Mouse (Mus musculus): ENCODE results near the gene Eif3l. TPM values are rescaled to one million over a fixed set of nuclear protein-coding genes. Genes with fewer than 3 reads are reported as not detected.

Gene Eif3l
- total and polyA plus RNA-seq, 3 experiments = 30.9 to 261 (median 134) TPM

DNA sequence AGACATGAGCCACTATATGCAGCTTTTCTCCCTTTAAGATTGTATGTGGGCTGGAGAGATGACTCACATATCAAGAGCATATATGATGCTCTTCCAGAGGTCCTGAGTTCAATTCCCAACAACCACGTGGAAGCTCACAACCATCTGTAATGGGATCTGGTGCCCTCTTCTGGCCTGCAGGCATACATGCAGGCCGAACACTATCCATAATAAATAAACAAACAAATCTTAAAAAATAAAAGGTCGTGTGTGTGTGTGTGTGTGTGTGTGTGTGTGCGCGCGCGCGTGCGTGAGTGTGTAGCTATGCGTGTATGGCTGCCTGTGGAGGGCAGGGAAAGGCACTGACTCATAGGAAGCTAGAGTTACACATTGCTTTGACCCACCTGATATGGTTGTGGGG lies 64.7 kb downstream of the Eif3l start:
- Histone ChIP-seq H3K36me3 (replicated peaks) (peaks cover 19% of the 10 kb centered on the region), H3K9me3 (replicated peaks) (no peaks in the 10 kb centered on the region), H3K4me1 (ENCODE audit: insufficient read depth, low read depth, low read length) (peaks cover 38% of the 10 kb centered on the region), H3K27me3 (ENCODE audit: insufficient read depth, low read length) (peaks cover 25% of the 10 kb centered on the region), H3K4me3 (ENCODE audit: low read depth, low read length) (no peak overlapping the region)
- ATAC-seq (ENCODE audit: extremely low read depth, insufficient number of reproducible peaks, low FRiP score, poor library complexity, severe bottlenecking) (no peak), DNase-seq (ENCODE audit: low spot score) (no peak)
- TF ChIP-seq GATA1 (IDR thresholded peaks at IDR 0.05; ENCODE audit: borderline replicate concordance, low read length) (no peak), CTCF (IDR thresholded peaks at IDR 0.05; ENCODE audit: low read depth, low read length) (peak; percentile 37)

DNA sequence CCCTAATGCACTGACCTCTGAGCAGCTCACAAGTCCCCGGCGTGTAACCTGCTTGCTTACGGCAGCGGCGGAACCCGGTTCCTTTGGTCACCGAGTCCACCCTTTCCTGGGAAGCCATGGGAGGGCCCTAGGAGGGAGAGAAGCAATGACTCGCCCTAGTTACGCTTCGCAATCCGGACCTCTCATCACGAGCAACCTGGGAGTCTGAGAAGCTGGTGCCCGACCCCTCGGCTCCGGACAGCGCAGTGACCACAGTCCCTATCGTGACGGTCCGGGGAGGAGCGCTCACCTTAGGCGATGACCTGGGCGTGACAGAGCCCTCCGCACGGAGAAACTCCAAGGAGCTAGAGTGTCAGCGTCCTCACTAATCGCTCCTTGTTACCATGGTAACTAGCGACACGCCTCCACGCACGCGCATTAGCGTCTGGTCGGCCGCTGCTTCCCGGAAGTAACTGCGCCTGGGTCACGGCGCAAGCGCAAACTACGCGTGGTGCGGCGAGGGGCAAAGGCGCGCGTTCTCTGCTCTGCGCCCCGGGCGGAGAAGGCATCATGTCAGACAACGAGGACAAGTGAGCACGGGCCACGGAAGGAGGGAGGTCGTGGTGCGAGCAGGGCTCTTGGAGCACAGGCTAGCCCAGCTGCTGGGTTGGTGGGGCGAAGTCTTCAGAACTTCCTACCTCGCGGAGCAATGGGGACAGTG lies 66.0 kb downstream of the Eif3l start, which contains the start of the genes Polr2f and 1700088E04Rik:
Gene Polr2f (plus strand): TSS at position 144 of the 700 bp plus-strand sequence.
Gene 1700088E04Rik (minus strand): TSS at position 388 of the 700 bp plus-strand sequence.
- peaks cover 13% of the 10 kb centered on the region for H3K27me3 ChIP-seq (ENCODE audit: insufficient read depth, low read length)
- peak; percentile 67 for ATAC-seq (ENCODE audit: extremely low read depth, insufficient number of reproducible peaks, low FRiP score, poor library complexity, severe bottlenecking)
- no peaks in the 10 kb centered on the region for H3K9me3 ChIP-seq (replicated peaks)
- TF ChIP-seq GATA2 (IDR thresholded peaks at IDR 0.05; ENCODE audit: borderline replicate concordance, low read depth, low read length) (no peak), CTCF (IDR thresholded peaks at IDR 0.05; ENCODE audit: low read depth, low read length) (no peak), POLR2AphosphoS5 (IDR thresholded peaks at IDR 0.05; ENCODE audit: insufficient replicate concordance, low read depth, low read length) (no peak), TAL1 (conservative IDR thresholded peaks at IDR 0.05; ENCODE audit: low read depth, low read length) (no peak), GATA1 (IDR thresholded peaks at IDR 0.05; ENCODE audit: borderline replicate concordance, low read length) (no peak)
- H3K4me1 ChIP-seq (ENCODE audit: insufficient read depth, low read depth, low read length) = peaks cover 38% of the 10 kb centered on the region
- peaks cover 33% of the 10 kb centered on the region for H3K36me3 ChIP-seq (replicated peaks)
- DNase-seq (ENCODE audit: low spot score) = peak; percentile 89
- peak within 1 kb of the TSS; percentile 90 for H3K4me3 ChIP-seq (ENCODE audit: low read depth, low read length)

DNA sequence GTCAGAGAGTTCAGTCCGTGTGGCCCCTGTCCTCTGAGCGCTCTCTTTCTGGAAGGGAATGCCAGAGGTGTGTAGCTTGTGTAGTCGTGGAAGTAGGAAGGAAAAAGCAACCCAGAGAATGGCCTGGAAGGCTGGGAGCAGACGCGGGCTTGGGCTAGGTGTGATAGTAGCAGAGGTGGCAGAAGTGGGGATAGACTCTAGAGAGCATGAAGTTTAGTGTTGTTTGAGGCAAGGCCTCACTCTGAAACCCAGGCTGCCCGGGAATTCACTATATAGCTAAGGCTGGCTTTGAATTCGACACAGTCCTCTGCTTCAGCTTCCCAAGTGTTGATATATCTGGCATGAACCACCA lies 66.6 kb downstream of the Eif3l start:
- TF ChIP-seq CTCF (IDR thresholded peaks at IDR 0.05; ENCODE audit: low read depth, low read length) = no peak
- peak; percentile 34 for DNase-seq (ENCODE audit: low spot score)

DNA sequence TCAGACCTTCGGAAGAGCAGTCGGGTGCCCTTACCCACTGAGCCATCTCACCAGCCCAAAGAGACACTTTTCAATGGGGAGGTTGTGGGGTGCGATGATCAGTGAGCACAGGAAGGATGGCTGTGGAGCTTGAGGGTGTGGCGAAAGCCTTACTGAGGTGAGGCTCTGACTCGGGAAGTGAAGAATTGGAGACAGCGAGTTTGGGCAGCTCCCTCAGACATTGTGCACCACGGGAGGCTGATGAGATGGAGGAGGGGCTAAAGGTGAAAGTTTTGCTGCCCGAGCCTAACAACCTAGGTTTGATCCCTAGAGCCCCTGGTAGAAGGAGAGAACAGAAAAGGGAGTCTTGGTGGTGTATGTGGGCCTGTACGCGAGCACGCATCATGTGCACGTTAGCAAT lies 68.3 kb downstream of the Eif3l start:
- ATAC-seq (ENCODE audit: extremely low read depth, insufficient number of reproducible peaks, low FRiP score, poor library complexity, severe bottlenecking) = no peak
- Histone ChIP-seq H3K27me3 (ENCODE audit: insufficient read depth, low read length) (no peaks in the 10 kb centered on the region), H3K36me3 (replicated peaks) (peaks cover 56% of the 10 kb centered on the region), H3K4me3 (ENCODE audit: low read depth, low read length) (peak overlapping the region; percentile 16; the same call in 1 of the 2 replicates), H3K4me1 (ENCODE audit: insufficient read depth, low read depth, low read length) (peaks cover 40% of the 10 kb centered on the region), H3K9me3 (replicated peaks) (no peaks in the 10 kb centered on the region)
- no peak for TF ChIP-seq GATA1 (IDR thresholded peaks at IDR 0.05; ENCODE audit: borderline replicate concordance, low read length)
- TF ChIP-seq TAL1 (conservative IDR thresholded peaks at IDR 0.05; ENCODE audit: low read depth, low read length) = no peak
- no peak for TF ChIP-seq CTCF (IDR thresholded peaks at IDR 0.05; ENCODE audit: low read depth, low read length)
- TF ChIP-seq GATA2 (IDR thresholded peaks at IDR 0.05; ENCODE audit: borderline replicate concordance, low read depth, low read length) = no peak
- no peak for TF ChIP-seq POLR2AphosphoS5 (IDR thresholded peaks at IDR 0.05; ENCODE audit: insufficient replicate concordance, low read depth, low read length)
- no peak for DNase-seq (ENCODE audit: low spot score)

More for the DNA sequence above, 66.6 kb downstream of the Eif3l start:
- ATAC-seq (ENCODE audit: extremely low read depth, insufficient number of reproducible peaks, low FRiP score, poor library complexity, severe bottlenecking) = no peak; the same call in 1 of the 2 replicates
- Histone ChIP-seq H3K36me3 (replicated peaks) (peaks cover 38% of the 10 kb centered on the region), H3K4me3 (ENCODE audit: low read depth, low read length) (peak overlapping the region; percentile 90), H3K27me3 (ENCODE audit: insufficient read depth, low read length) (peaks cover 8% of the 10 kb centered on the region), H3K4me1 (ENCODE audit: insufficient read depth, low read depth, low read length) (peaks cover 38% of the 10 kb centered on the region), H3K9me3 (replicated peaks) (no peaks in the 10 kb centered on the region)

Other genes starting within 250 kb of the Eif3l start
- gene Cdc42ep1, start 232.6 kb upstream of the Eif3l start, total RNA-seq (2014; fragmentation: Nextera tagmentation) = not detected in 2 replicates
- 0.11 TPM in 1 of 2 replicates, not detected in the other for gene Cdc42ep1, start 232.6 kb upstream of the Eif3l start, total RNA-seq (2017)
- gene Cdc42ep1, start 232.6 kb upstream of the Eif3l start, polyA plus RNA-seq (2012) = not detected in 2 replicates
- not detected in 2 replicates for gene Lgals2, start 219.7 kb upstream of the Eif3l start, total RNA-seq (2014; fragmentation: Nextera tagmentation)
- not detected in 2 replicates for gene Lgals2, start 219.7 kb upstream of the Eif3l start, total RNA-seq (2017)
- gene Lgals2, start 219.7 kb upstream of the Eif3l start, polyA plus RNA-seq (2012) = not detected in 2 replicates
- gene Gga1, start 198.0 kb upstream of the Eif3l start, total RNA-seq (2014; fragmentation: Nextera tagmentation) = 52.6 and 60.2 TPM in 2 replicates
- gene Gga1, start 198.0 kb upstream of the Eif3l start, total RNA-seq (2017) = 9.6 and 10.0 TPM in 2 replicates
- gene Gga1, start 198.0 kb upstream of the Eif3l start, polyA plus RNA-seq (2012) = 158 and 177 TPM in 2 replicates
- gene Gm49510, start 175.5 kb upstream of the Eif3l start, total RNA-seq (2014; fragmentation: Nextera tagmentation) = not detected in 2 replicates
- gene Gm49510, start 175.5 kb upstream of the Eif3l start, total RNA-seq (2017) = 1.3 and 1.4 TPM in 2 replicates
- gene Gm49510, start 175.5 kb upstream of the Eif3l start, polyA plus RNA-seq (2012) = 6.3 and 8.2 TPM in 2 replicates
- 207 and 231 TPM in 2 replicates for gene Sh3bp1, start 175.4 kb upstream of the Eif3l start, total RNA-seq (2014; fragmentation: Nextera tagmentation)
- gene Sh3bp1, start 175.4 kb upstream of the Eif3l start, total RNA-seq (2017) = 32.7 and 34.1 TPM in 2 replicates
- 1,400 and 1,821 TPM in 2 replicates for gene Sh3bp1, start 175.4 kb upstream of the Eif3l start, polyA plus RNA-seq (2012)
- 26.6 and 31.4 TPM in 2 replicates for gene Pdxp, start 161.3 kb upstream of the Eif3l start, total RNA-seq (2014; fragmentation: Nextera tagmentation)
- 13.9 and 18.1 TPM in 2 replicates for gene Pdxp, start 161.3 kb upstream of the Eif3l start, total RNA-seq (2017)
- gene Pdxp, start 161.3 kb upstream of the Eif3l start, polyA plus RNA-seq (2012) = 39.7 and 40.6 TPM in 2 replicates
- gene Lgals1, start 148.5 kb upstream of the Eif3l start, total RNA-seq (2014; fragmentation: Nextera tagmentation) = 558 and 607 TPM in 2 replicates
- 3,673 and 4,536 TPM in 2 replicates for gene Lgals1, start 148.5 kb upstream of the Eif3l start, total RNA-seq (2017)
- 1,469 and 2,086 TPM in 2 replicates for gene Lgals1, start 148.5 kb upstream of the Eif3l start, polyA plus RNA-seq (2012)
- 13.2 and 25.6 TPM in 2 replicates for gene Nol12, start 140.2 kb upstream of the Eif3l start, total RNA-seq (2014; fragmentation: Nextera tagmentation)
- 20.1 and 24.2 TPM in 2 replicates for gene Nol12, start 140.2 kb upstream of the Eif3l start, total RNA-seq (2017)
- gene Nol12, start 140.2 kb upstream of the Eif3l start, polyA plus RNA-seq (2012) = 15.9 and 16.7 TPM in 2 replicates
- 67.0 and 104 TPM in 2 replicates for gene Triobp, start 127.5 kb upstream of the Eif3l start, total RNA-seq (2014; fragmentation: Nextera tagmentation)
- gene Triobp, start 127.5 kb upstream of the Eif3l start, total RNA-seq (2017) = 23.6 and 24.4 TPM in 2 replicates
- gene Triobp, start 127.5 kb upstream of the Eif3l start, polyA plus RNA-seq (2012) = 42.5 and 45.6 TPM in 2 replicates
- gene H1f0, start 46.7 kb upstream of the Eif3l start, total RNA-seq (2014; fragmentation: Nextera tagmentation) = not detected in 2 replicates
- gene H1f0, start 46.7 kb upstream of the Eif3l start, total RNA-seq (2017) = 0.16 TPM in 1 of 2 replicates, not detected in the other
- gene H1f0, start 46.7 kb upstream of the Eif3l start, polyA plus RNA-seq (2012) = 0.03 and 0.05 TPM in 2 replicates
- not detected in 2 replicates for gene Galr3, start 33.3 kb upstream of the Eif3l start, total RNA-seq (2014; fragmentation: Nextera tagmentation)
- gene Galr3, start 33.3 kb upstream of the Eif3l start, total RNA-seq (2017) = not detected in 2 replicates
- gene Galr3, start 33.3 kb upstream of the Eif3l start, polyA plus RNA-seq (2012) = not detected in 2 replicates
- gene Ankrd54, start 12.3 kb upstream of the Eif3l start, total RNA-seq (2014; fragmentation: Nextera tagmentation) = 15.7 and 23.7 TPM in 2 replicates
- 15.8 and 19.0 TPM in 2 replicates for gene Ankrd54, start 12.3 kb upstream of the Eif3l start, total RNA-seq (2017)
- gene Ankrd54, start 12.3 kb upstream of the Eif3l start, polyA plus RNA-seq (2012) = 37.8 and 51.9 TPM in 2 replicates
- 10.4 and 11.5 TPM in 2 replicates for gene Micall1, start 33.7 kb downstream of the Eif3l start, total RNA-seq (2014; fragmentation: Nextera tagmentation)
- 3.7 and 4.5 TPM in 2 replicates for gene Micall1, start 33.7 kb downstream of the Eif3l start, total RNA-seq (2017)
- gene Micall1, start 33.7 kb downstream of the Eif3l start, polyA plus RNA-seq (2012) = 19.9 and 20.5 TPM in 2 replicates
- gene Polr2f, start 65.8 kb downstream of the Eif3l start, total RNA-seq (2014; fragmentation: Nextera tagmentation) = 143 and 147 TPM in 2 replicates
- 97.0 and 109 TPM in 2 replicates for gene Polr2f, start 65.8 kb downstream of the Eif3l start, total RNA-seq (2017)
- 210 and 266 TPM in 2 replicates for gene Polr2f, start 65.8 kb downstream of the Eif3l start, polyA plus RNA-seq (2012)
- 1.4 and 2.8 TPM in 2 replicates for gene 1700088E04Rik, start 66.1 kb downstream of the Eif3l start, total RNA-seq (2014; fragmentation: Nextera tagmentation)
- 1.6 and 2.2 TPM in 2 replicates for gene 1700088E04Rik, start 66.1 kb downstream of the Eif3l start, total RNA-seq (2017)
- gene 1700088E04Rik, start 66.1 kb downstream of the Eif3l start, polyA plus RNA-seq (2012) = 0.46 and 0.50 TPM in 2 replicates
- gene Sox10, start 90.1 kb downstream of the Eif3l start, total RNA-seq (2014; fragmentation: Nextera tagmentation) = not detected in 2 replicates
- gene Sox10, start 90.1 kb downstream of the Eif3l start, total RNA-seq (2017) = 0.11 TPM in 1 of 2 replicates, not detected in the other
- not detected in 2 replicates for gene Sox10, start 90.1 kb downstream of the Eif3l start, polyA plus RNA-seq (2012)
- gene Pick1, start 154.0 kb downstream of the Eif3l start, total RNA-seq (2014; fragmentation: Nextera tagmentation) = 10.0 and 10.2 TPM in 2 replicates
- gene Pick1, start 154.0 kb downstream of the Eif3l start, total RNA-seq (2017) = 14.2 and 14.6 TPM in 2 replicates
- 19.7 and 21.0 TPM in 2 replicates for gene Pick1, start 154.0 kb downstream of the Eif3l start, polyA plus RNA-seq (2012)
- not detected in 2 replicates for gene Gm49486, start 154.2 kb downstream of the Eif3l start, total RNA-seq (2014; fragmentation: Nextera tagmentation)
- 0.11 and 0.29 TPM in 2 replicates for gene Gm49486, start 154.2 kb downstream of the Eif3l start, total RNA-seq (2017)
- gene Gm49486, start 154.2 kb downstream of the Eif3l start, polyA plus RNA-seq (2012) = 0.03 TPM in 1 of 2 replicates, not detected in the other
- gene Slc16a8, start 179.6 kb downstream of the Eif3l start, total RNA-seq (2014; fragmentation: Nextera tagmentation) = not detected in 2 replicates
- gene Slc16a8, start 179.6 kb downstream of the Eif3l start, total RNA-seq (2017) = not detected in 2 replicates
- not detected in 2 replicates for gene Slc16a8, start 179.6 kb downstream of the Eif3l start, polyA plus RNA-seq (2012)
- gene Baiap2l2, start 210.4 kb downstream of the Eif3l start, total RNA-seq (2014; fragmentation: Nextera tagmentation) = not detected in 2 replicates
- 0.06 TPM in 1 of 2 replicates, not detected in the other for gene Baiap2l2, start 210.4 kb downstream of the Eif3l start, total RNA-seq (2017)
- gene Baiap2l2, start 210.4 kb downstream of the Eif3l start, polyA plus RNA-seq (2012) = not detected in 2 replicates